Mouse (Mus musculus) gastrocnemius, postnatal 4 days (tissue): ENCODE data around the gene Cplx2. TPM values are rescaled to one million over a fixed set of nuclear protein-coding genes. Genes with fewer than 3 reads are reported as not detected.

Source experiments
- DNase-seq, 2 experiments: peaks; one replicate each; pipeline ENCODE4 v3.0.0; 2021 to 2022; ENCODE audit warnings: low spot score in 2 of 2, mixed read lengths in 2 of 2
- long read RNA-seq, 2 experiments: library from polyadenylated mRNA; stranded (forward); transcript quantifications; one replicate each; pipeline ENCODE4 v2.0.0; 2021
- total RNA-seq, 2 experiments: library from RNA; stranded (reverse); gene quantifications; 2 replicates each; pipeline ENCODE4 v1.2.3; 2021

Cplx2 gene
- total RNA-seq: 10 to 100 TPM; 12.8 to 13.4 TPM
- long read RNA-seq, experiment 1, partial matches to known transcripts: 0 of 8 reads
- long read RNA-seq, experiment 1, other reads (novel, unspliced or antisense): 8 of 8 reads
- long read RNA-seq, experiment 2, partial matches to known transcripts: 0 of 5 reads
- long read RNA-seq, experiment 2, other reads (novel, unspliced or antisense): 5 of 5 reads

DNA sequence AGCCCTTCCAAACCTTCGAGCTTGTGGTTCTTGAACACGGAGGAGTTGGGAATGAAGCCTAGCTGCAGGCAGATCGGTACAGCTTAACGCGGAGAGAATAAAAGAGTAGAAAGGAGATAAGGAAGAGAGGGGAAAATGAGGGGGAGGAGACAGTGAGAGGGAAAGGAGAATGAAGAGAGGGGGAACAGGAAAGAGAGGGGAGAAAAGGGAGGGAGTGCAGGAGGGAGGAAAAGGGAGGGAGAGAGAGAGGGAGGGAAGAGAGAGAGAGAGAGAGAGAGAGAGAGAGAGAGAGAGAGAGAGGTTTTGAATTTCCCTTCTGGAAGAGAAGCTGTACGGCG is at the start of gene Cplx2:
Gene Cplx2, plus strand, starts transcription at position 301 of the 338 bp plus-strand sequence.
- DNase-seq: no peak

DNA sequence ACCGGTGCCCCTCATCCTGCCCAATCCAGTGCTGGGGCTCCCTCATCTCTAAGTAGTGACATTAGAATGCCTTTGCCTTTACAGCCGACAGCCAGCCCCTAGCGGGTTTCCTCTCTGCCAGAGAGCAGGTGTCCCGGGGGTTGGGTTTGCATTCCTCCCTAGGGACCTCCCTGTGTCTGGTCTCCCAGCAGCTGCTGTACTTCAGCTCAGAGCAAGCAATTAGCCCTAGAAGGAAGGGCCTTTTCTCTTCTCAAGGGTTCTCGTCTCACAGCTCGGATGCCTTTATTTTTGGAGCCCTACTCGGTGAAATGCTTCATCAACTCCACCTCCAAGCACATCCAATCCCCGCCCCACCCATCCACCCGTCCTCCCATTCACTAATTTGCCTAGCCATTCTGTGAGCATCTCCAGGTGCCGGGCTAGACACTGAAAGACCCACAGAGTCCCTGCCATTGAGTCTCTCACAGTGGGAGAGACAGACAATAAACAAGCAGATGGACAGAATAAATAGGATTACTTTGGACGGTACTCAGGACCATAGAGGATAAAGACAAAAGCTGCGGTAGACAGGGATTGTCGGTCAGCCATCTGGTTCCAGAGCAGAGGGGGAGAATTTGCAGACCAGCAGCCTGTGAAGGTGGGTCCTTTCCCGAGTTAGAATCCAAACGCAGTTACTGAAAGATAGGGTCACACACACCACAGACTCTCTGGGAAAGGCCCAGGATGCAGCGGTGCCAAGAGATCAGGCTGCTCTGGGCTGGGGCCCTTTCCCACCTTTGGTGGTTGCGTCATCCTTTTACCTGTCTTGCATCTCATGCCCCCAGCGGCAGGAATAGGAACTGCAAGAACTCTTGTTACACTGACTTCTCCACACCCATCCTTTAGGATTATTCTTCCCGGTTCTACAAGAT is 48.5 kb upstream of the Cplx2 start:
- no peak for DNase-seq

- no peak for DNase-seq
Measured at GRCm38 (mm10) chr13:54323307-54324165, 47.6 kb upstream of the Cplx2 start.

DNA sequence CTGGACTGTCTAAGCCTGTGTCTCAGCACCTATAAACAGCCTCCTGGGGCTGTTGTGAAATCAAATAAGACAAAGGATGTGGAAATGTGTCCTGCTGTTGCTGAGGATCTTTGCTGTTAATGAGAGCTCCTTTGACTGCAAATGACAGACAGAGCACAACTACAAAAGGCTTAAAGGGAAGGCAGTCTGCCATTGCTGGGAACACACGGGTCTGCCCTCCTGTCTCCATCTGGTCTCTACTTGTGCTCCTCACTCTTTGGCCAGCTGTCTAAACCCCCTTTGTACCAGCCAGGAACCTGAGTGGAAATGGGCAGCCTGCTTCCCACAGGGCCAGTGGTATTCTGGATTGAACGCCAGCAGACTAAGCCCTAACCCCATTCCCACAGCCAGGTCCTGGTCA is 47.0 kb upstream of the Cplx2 start:
- DNase-seq: no peak

GRCm38 (mm10) chr13:54325814-54326213 is 45.3 kb upstream of the Cplx2 start:
- DNase-seq: no peak

DNA sequence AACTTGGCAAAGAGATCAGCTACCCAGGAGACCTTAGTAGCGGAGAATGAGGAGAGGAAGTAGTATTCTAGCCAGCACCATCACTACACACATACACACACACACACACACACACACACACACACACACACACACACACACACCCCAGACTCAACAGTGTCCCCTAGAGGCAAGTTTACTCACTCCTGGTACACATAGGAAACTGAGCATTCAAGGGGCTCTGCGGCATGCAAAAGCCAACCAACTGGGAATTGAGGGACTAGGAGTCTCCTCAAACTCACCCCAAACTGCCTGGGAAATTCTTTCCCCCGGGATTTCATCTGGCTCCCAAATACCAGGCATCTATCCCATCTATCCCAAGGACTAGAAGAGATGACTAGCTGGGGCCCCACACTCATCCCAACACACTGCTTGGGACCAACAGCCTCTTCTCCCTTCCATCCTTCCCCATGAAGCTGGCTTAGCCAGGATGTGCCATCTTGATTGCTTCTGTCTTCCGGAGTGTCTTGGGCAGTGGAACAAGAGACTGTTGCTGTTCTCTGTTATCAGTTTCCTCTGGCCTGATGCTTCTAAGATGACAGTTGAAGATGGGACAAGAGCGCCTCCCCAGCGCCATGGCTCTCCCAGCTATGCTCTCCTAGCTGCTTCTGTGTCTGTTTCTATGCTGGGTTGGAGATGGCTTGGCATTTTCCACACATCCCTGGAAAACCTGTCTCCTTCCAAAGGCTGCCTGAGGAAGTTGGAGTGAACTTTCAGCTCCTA is 44.3 kb upstream of the Cplx2 start:
- DNase-seq: no peak

DNA sequence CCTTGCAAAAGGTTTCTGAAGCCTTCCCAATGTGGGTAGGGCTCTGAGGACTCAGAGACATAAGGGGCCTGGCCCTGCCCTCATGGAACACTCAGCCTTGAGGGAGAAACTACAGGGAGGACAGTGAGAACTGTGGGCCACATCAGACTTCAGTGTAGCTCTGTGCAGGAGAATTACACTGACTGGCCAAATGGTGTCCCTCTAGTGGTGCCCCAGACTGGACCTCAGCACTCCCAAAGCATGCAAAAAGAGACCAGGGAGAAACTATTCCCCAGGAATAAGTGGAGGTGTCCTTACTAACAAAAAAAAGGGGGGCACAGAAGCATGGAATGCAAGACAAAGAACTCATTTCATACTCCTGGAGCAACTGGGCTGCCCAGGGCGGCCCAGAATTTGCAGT is 43.1 kb upstream of the Cplx2 start:
- no peak for DNase-seq

DNA sequence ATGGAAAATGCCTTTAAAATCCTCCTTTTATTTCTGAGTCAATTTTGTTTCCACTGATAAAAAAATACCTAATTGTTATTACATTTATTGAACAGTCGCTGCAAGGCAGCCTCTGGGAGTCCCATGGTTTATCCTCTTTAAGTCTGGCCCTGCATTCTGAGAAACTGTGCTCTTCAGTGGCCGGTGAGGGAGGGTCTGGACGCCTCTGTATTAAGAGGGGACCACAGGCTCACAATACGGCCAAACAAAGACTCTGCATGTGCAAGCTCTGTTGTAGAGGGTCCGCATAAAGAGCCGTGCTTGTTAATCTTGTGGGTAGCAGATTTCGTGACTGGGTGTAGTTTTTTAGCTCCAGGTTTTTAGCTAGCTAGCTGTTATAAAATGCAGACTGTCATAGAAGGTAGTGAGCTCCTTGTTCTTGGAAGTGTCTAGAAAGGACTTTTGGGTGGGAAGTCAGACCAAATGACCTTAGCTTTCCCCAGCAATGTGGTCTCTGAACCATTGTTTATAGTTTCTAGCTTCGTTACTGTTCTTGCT is 42.1 kb upstream of the Cplx2 start:
- DNase-seq: no peak

DNA sequence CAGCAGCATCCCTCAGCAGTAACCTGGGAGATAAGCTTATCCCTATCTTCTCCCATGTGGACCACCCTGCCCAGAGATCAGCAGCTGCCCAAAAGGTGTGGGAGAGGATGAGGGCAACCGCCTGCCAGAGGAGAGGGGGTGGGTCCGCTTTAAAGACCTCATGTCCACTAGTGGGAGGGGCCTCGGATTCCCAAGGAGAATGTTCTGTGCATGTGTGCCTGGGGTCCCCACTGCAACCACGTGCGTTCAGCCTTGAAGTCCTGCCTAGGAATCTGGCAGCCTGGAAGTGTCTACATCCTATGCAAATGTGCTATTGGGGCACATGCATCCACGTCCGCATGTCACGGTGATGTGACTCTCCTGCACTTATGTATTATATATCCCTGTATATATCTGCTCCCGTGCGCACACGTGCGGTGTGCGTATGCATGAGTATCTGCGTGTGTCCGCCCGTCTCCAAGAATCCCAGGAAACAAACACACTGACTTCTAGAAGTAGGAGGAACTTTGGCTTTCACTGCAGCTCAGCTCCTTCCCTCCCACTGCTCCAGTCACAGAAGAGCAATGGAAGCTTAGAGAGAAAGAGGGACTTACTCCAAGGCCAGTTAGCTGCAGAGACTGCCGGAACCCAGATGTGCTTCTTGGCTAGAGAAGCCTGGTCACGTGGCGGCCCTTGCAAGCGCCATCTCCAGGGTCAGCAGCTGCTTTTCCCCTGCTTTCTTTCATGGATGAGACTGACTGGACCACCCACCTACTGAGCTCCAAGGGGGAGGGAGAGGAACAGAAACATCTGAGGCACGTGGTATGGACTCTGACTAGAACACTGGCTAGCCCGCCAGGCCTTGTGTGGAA is 39.1 kb upstream of the Cplx2 start:
- DNase-seq: peak; percentile 75 to 86

- DNase-seq: no peak
Measured at GRCm38 (mm10) chr13:54332921-54333477, 38.1 kb upstream of the Cplx2 start.

GRCm38 (mm10) chr13:54337058-54337457 is 34.1 kb upstream of the Cplx2 start:
- DNase-seq: no peak

DNA sequence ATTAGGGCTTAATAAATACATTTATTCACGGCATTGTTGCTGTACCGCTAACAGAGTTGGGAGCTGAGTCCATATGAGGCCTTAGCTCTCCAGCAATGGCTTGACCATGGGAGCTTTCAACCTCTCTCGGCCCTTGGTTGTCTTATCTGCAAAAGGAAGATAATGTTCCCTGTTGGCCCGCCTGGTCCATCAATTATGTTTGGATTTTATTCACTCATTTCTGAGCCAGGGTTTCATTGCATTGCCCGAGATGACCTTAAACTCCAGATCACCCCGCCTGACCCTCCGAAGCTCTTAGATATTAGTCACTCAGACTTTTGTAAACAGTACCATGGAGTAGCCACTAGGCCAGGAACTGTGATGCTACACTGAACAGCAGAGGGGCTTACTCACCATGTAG is 33.6 kb upstream of the Cplx2 start:
- no peak for DNase-seq

- no peak for DNase-seq
Measured at GRCm38 (mm10) chr13:54338815-54339214, 32.3 kb upstream of the Cplx2 start.

- no peak for DNase-seq
Measured at GRCm38 (mm10) chr13:54345885-54346647, 25.1 kb upstream of the Cplx2 start.

GRCm38 (mm10) chr13:54348011-54348410 is 23.1 kb upstream of the Cplx2 start:
- no peak for DNase-seq

DNA sequence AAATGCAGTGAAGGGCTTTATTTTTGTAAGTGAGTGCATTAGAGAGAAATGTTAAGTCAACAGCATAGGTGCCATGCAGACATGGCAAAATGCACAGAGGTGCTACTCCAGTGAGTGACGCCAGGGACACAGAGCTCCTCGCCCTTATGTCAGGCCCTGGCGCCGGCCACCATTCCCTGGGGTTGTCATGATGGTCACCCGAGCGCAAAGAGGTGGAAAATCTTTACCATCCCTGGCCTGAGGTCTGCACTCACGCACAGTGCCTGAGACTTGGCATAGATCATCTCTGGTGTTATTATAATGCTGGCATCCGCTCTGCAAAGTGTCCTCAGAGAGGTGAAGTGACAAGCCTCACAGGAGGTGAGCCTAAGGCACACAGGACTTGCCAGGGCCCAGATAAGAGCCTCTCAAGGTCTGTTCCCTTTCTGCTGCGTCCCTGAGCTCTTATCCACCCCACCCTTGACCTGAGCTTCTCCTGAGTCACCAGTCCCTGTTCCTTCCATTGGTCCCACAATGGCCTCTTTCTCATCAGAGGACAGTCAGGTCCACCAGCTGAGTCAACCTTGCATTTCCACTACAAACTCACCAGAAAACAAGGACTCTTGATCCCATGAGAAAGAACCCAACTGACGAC is 21.9 kb upstream of the Cplx2 start:
- DNase-seq: no peak

- no peak for DNase-seq
Measured at GRCm38 (mm10) chr13:54357420-54357819, 13.7 kb upstream of the Cplx2 start.

DNA sequence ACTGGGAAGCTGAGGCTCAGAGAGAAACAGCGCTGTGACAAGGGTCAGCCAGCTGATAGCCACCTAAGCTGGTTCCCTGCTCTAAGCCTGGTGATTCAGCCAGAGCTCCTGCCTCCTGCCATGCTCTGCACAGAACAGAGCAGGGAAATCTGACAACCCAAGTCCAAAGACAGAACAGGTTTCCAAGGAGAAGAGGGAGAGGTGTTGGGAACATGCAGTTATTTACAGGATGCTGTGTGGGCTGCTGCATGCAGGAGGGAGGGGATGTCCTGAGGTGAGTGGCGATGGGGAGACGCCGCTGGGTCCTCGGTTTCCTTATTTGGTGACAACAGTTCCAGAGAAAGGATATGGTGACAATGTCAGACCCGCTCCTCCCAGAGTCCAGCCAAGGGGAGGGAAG is 12.0 kb upstream of the Cplx2 start:
- DNase-seq: no peak
